Mouse (Mus musculus): Measurements from ENCODE around the gene Mfn1.
A peak's percentile ranks its signal among the peaks of the same experiment; 100 is the strongest.

Mfn1 gene

GRCm38 (mm10) chr3:32529303-32529898 lies at the start of gene Mfn1:
Mfn1 (plus strand) TSS chr3:32529465.
- peak; percentile 99 for ATAC-seq (ENCODE audit: insufficient number of reproducible peaks, low FRiP score, low TSS enrichment)

GRCm38 (mm10) chr3:32479961-32480360 lies 49.3 kb upstream of the Mfn1 start:
- no peak for ATAC-seq (ENCODE audit: insufficient number of reproducible peaks, low FRiP score, low TSS enrichment)

GRCm38 (mm10) chr3:32483035-32483434 lies 46.2 kb upstream of the Mfn1 start:
- no peak for ATAC-seq (ENCODE audit: insufficient number of reproducible peaks, low FRiP score, low TSS enrichment)

GRCm38 (mm10) chr3:32486543-32486942 lies 42.7 kb upstream of the Mfn1 start:
- ATAC-seq (ENCODE audit: insufficient number of reproducible peaks, low FRiP score, low TSS enrichment) = no peak

GRCm38 (mm10) chr3:32488172-32488571 lies 41.1 kb upstream of the Mfn1 start:
- ATAC-seq (ENCODE audit: insufficient number of reproducible peaks, low FRiP score, low TSS enrichment) = no peak

- no peak for ATAC-seq (ENCODE audit: insufficient number of reproducible peaks, low FRiP score, low TSS enrichment)
Measured at GRCm38 (mm10) chr3:32490076-32490927, 39.0 kb upstream of the Mfn1 start.

GRCm38 (mm10) chr3:32490928-32491315 lies 38.3 kb upstream of the Mfn1 start:
- no peak for ATAC-seq (ENCODE audit: insufficient number of reproducible peaks, low FRiP score, low TSS enrichment)

- no peak for ATAC-seq (ENCODE audit: insufficient number of reproducible peaks, low FRiP score, low TSS enrichment)
Measured at GRCm38 (mm10) chr3:32492097-32493090, 36.9 kb upstream of the Mfn1 start, which contains the start of gene Kcnmb3. Kcnmb3 (minus strand) TSS chr3:32492231.

GRCm38 (mm10) chr3:32494387-32495087 lies 34.7 kb upstream of the Mfn1 start:
- no peak for ATAC-seq (ENCODE audit: insufficient number of reproducible peaks, low FRiP score, low TSS enrichment)

- no peak for ATAC-seq (ENCODE audit: insufficient number of reproducible peaks, low FRiP score, low TSS enrichment)
Measured at GRCm38 (mm10) chr3:32495088-32495770, 34.0 kb upstream of the Mfn1 start.

- no peak for ATAC-seq (ENCODE audit: insufficient number of reproducible peaks, low FRiP score, low TSS enrichment)
Measured at GRCm38 (mm10) chr3:32495856-32496710, 33.2 kb upstream of the Mfn1 start.

GRCm38 (mm10) chr3:32496711-32497070 lies 32.6 kb upstream of the Mfn1 start:
- ATAC-seq (ENCODE audit: insufficient number of reproducible peaks, low FRiP score, low TSS enrichment) = no peak

GRCm38 (mm10) chr3:32500346-32500745 lies 28.9 kb upstream of the Mfn1 start:
- no peak for ATAC-seq (ENCODE audit: insufficient number of reproducible peaks, low FRiP score, low TSS enrichment)

- ATAC-seq (ENCODE audit: insufficient number of reproducible peaks, low FRiP score, low TSS enrichment) = no peak
Measured at GRCm38 (mm10) chr3:32505841-32506240, 23.4 kb upstream of the Mfn1 start.

GRCm38 (mm10) chr3:32506366-32507225 lies 22.7 kb upstream of the Mfn1 start:
- no peak for ATAC-seq (ENCODE audit: insufficient number of reproducible peaks, low FRiP score, low TSS enrichment)

- peak; percentile 42 for ATAC-seq (ENCODE audit: insufficient number of reproducible peaks, low FRiP score, low TSS enrichment)
Measured at GRCm38 (mm10) chr3:32508666-32509324, 20.5 kb upstream of the Mfn1 start.

Data from cerebellum, adult (tissue).